Mouse (Mus musculus): Measurements from ENCODE around the gene Chpf2.

Gene Chpf2

DNA sequence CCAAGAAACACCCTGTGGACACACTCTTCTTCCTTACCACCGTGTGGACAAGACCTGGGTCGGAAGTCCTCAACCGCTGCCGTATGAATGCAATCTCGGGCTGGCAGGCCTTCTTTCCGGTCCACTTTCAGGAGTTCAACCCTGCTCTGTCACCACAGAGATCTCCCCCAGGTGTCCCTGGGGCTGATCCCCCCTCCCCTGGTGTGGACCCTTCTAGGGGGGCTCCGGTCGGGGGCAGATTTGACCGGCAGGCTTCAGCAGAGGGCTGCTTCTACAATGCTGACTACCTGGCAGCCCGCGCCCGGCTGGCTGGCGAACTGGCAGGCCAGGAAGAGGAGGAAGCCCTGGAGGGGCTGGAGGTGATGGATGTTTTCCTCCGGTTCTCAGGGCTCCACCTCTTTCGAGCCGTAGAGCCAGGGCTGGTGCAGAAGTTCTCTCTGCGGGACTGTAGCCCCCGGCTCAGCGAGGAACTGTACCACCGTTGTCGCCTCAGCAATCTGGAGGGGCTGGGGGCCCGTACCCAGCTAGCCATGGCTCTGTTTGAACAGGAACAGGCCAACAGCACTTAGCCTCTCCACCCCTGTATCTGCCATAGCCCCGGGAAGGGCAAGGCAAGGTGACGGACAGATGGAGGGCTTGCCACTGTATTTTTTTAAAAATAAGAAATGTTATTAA is 5.4 kb downstream of the Chpf2 start:
- DNase-seq: no peak

DNA sequence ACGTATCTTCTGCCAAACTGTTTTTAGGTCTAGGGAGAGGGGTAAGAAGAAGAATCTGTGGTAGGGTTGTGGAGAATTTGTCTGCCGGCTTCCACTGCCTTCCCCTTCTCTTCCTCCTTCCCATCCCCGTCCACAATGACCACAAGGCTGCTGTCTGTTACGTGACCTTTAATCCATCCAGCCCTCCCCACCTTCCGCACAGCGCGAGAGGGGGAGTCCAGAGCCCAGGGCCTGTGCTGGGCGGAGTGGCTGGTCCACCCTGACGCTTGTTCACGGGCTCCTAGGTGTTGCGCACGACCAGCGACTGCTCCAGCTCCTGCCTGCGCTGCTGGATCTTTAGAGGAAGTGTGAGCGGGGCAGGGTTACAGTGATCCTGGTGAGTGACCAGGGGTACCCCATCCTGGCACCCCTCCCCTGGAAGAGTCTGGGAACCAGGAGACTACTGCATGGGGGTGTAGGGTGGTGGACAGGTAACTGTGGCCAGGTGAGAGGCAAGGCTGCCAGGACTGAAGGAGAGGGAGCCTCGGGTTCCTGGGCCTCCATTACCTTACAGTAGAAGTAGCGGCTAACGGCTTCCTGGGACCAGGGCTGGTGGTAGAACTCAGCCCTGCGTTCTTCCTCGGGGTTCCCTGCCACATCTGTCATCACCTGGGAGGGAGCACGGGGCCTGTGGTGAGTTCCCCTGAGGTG is 6.1 kb downstream of the Chpf2 start:
- DNase-seq: no peak

DNA sequence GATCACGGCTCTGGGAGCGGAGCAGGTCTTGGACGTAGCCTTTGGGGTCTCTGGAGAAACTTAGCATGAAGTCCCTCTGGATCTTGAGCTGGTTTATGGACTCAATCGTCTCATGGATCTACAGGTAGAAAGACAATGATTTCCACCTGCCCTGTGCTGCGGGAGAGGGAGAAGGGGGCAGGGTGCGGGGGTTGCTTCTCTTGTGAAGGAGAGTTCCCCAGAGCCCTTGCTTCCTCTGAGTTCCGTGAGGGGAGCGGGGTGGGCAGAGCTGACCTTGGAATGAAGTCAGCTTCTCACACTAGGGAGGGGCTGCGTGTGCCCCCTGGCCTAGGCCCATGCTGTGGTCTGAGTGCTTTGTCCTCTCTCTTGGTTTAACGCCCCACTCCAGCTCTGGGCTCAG is 6.7 kb downstream of the Chpf2 start:
- no peak for DNase-seq

DNA sequence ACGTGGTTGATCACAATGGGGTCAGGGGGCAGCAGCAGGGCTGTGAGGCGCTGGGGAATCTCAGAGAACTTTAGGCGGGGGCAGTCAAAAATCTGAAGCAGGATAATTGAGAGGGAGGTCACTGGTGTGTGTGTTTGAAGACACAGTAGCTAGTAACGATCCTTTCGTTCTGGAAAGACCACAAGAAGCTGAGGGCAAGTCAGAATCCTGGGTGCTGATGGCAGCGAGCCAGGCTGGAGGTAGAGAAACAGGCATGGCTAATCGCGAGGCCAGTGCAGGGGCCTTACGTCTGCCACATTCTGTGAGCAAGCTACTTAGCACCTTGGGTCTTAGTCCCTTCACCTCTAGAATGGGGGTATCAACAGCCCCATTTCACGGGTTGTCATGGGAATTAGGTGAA is 7.4 kb downstream of the Chpf2 start:
- DNase-seq: no peak

DNA sequence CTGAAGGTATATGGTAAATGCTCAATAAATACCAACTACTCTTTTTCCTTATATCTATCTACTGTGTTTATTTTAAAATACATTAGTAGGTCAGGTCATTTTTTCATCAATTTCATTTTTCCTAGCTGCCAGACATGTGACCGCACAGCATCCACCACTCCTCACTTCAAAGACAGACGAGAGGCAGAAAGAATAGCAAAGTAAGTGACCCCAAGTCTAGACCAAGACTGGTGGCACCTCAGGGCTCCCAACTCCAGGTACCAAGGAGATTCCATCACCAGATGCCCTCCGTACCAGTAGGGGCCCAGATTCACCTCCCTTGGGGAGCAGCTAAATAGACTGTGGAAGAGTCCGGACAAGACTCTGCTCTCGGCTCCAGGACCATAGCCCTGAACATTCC is 7.8 kb downstream of the Chpf2 start:
- DNase-seq: no peak

DNA sequence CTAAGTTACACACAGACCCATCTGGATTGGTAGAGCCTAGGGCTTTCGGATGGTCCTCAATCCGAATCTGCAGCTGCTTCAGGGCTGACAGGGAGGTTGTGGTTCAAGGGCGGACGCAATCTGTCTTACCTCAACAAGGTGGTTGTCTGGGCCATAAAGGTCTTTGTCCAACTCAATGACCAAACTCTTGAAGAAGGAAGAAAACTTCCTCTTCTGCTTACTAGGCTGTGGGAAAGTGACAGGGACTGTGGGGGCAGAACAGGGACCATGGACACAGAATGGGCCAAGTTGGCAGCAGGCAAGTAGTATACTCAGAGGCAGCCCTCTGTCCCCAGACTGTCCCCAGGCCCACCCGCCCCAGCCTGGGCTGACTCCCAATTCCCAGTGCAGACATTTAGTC is 8.7 kb downstream of the Chpf2 start:
- DNase-seq: no peak

DNA sequence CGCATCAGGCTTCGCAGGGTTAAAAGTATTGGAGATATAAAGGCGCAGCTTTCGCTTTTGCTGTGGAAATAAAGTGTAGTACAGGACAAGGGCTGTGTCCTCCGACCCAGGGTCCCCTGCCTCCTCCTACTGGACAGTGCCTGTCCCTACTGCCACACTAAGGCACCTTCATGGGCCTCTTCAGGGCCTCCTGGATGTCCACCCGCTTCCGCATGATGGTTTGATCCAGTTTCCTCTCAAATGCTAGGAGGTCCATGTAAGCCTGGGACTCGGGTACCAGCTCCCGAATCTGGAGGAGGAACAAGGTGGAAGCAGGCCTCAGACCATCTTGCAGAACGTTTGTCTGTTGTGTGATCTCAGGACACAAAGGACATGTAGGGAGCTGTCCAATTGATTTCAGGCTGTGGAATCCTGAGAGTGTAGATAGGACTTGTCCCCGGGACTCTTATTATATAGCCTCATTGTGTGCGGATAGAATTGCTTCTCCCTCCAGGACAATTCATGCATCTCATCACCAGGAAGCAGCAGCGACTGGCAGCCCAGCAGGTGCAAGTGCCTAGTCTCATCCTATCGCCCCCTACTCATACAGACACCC is 9.3 kb downstream of the Chpf2 start:
- no peak for DNase-seq

DNA sequence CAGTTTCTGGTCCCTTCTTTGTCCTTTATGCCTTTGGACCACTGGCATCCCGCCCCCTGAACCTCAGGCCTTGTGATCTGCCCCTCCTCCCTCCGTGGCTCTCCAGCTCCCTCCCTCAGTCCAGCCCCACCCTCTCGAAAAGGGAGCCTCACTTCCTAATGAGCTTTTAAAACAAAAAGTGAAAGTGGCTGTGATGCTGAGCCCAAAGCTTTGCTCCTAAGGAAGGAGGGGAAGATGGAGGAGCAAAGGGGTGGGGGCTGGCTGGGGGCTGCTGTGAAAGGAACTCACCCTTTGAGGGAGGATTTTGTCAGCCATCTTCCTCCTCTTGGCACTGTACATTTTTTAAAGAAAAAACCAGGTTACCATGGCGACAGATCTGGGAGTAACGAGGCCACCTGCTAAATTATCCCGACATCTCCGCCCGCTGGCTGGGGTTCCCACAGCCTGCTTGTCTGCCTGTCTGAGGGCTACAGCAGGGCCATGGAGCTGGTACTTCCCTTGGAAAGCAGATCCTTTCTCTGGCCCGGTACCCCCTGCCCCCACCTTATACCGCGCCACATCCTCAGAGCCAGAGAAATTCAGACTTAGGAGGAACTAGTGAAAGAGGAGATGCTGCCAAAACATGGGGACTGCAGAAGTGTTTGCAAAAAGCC is 10.1 kb downstream of the Chpf2 start:
- DNase-seq: peak; percentile 29 to 32

DNA sequence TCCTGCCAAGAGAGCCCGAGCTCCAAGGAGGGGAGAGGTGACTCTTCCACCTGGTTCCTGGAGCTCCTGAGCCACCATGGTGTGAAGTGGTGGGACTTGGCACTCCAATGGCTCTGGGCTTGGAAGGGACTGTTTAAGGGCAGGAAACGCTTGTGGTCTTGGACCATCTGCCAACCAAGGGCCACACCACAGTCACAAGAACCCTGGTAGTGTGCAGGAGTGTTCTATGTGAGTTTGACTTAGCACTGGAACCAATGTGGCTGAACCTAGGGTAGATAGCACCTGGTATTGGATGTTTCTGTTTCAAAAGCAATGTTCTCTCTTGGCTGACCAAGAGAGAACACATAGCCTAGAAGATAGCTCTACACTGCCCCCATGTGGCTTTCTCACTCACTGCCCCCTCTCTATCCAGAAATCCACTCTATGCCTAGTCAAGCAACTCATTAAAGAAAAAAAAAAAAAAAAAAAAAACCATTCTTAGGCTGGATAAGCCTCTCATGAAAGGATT is 10.7 kb downstream of the Chpf2 start:
- peak; percentile 43 to 73 for DNase-seq

DNA sequence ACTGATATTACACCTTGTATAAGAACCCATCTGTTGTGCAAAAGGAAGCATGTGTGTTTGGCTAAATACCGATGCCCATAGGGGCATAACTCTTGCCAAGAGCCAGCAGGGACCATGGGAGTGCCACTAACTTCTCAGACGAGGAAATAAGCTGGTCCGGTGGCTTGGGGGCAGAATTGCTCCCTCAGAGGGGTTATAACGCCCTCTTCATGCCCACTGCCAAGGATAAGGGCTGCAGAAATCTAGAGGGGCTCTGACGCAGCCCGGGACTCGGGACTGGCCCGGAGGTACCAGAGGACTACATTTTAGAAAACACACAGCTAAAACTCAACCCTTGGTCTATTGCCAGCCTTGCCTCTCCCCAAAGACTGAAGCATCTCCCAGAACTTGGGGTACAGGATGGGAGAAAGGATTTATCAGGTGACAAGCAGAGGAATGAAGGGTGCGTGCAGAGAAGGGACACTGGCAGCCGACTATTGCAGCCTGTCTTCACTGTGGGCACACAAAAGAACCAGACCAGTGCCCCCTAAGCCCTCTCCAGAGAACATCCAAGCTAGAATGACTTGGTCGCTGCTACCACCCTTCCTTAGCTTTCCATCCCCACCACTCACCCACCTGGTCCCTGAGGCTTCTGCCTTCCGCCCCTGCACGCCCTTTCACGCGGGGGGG is 11.5 kb downstream of the Chpf2 start:
- DNase-seq: no peak

DNA sequence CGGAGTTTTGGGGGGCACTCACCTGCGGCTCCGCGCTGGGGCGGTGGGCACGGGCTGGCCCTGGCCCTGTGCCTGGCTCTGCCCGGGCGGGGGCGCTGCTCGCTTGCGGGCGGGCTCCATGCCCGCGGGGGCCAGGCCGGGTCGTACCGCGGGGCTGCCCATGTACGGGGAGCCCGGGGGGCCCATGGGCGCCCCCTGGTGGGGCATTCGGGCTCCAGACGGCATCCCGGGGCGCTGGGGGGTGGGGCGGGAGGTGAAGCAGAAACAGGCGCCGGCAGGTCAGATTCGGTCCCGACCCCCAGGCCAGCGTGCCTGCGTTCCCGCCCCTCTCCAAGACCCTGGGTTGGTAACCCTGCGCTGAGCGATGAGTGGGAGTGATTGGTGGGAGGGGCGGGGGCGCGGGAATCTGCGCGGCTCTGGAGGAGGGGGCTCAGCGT is 12.0 kb downstream of the Chpf2 start:
- peak; percentile 49 to 68 for DNase-seq

DNA sequence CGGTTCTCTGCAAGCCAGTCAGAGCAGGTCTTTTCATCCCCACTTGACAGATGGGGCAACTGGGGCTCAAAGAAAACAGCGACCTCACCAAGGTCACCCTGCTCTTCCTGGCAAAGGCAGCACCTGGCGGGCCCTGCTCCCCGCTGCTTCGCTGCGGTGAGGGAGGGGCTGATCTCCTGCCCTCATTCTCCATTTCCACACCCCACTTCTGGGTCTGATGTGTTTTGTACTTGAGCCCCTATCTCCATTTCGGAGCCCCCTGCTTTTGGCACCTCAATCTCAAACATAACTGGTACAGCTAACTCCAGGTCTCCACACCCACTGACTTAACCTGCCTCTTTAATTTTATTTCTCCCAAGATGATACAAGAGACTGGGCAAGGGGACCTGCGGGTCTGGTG is 12.6 kb downstream of the Chpf2 start:
- DNase-seq: no peak

DNA sequence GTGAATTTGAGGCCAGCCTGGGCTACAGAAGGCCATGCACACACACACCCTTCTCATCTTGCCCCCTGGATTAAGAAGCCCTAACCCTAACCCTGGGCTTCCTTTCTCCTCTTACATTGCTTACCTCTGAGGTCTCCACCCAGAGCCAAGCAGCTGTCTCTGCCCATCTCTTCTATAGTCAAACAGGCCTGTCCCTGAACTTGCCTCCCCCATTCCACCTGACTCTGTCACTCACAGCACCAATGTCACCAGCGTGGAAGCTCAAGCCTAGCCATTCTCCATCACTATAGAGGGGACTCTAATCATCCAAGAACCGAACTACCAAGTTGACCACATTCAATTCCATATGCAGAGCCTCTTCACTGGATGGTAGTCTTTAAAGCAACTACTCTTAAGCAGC is 13.7 kb downstream of the Chpf2 start:
- DNase-seq: no peak

DNA sequence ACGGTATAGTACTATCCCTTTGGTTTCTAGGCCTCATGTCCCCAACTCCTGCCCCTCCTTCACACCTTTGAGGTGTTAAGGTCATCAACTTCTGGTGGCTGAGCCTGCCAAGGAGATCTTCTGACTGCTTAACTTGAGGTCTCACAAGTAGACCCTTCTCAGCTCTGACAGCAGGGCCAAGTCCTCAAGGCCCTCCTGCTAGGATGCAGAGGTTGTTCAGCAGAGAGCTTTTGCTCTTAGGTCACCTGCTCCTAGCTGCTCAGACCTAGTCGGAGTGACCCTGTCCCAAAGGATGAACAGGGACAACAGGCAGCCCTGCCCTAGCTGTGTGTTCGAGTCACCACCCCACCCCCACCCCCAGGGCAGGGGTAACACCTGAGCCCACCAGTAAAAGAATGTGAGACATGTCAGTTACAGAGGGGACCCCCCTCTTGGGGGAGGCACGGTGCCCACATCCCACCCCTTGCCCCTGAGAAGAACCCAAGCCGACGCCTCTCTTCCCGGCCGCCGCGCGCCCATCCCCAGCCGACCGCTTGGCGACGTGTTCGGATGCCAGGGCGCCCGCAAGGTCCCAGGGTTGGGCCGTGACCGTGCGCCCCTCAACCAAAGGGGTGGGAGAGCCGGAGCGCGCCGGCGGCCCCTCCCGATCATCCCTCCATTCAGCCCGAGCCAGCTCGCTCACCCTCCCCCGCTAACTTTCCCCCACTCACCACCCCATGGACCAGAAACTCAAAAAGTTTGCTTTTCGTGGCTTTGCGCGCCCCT is 14.7 kb downstream of the Chpf2 start:
- no peak for DNase-seq

DNA sequence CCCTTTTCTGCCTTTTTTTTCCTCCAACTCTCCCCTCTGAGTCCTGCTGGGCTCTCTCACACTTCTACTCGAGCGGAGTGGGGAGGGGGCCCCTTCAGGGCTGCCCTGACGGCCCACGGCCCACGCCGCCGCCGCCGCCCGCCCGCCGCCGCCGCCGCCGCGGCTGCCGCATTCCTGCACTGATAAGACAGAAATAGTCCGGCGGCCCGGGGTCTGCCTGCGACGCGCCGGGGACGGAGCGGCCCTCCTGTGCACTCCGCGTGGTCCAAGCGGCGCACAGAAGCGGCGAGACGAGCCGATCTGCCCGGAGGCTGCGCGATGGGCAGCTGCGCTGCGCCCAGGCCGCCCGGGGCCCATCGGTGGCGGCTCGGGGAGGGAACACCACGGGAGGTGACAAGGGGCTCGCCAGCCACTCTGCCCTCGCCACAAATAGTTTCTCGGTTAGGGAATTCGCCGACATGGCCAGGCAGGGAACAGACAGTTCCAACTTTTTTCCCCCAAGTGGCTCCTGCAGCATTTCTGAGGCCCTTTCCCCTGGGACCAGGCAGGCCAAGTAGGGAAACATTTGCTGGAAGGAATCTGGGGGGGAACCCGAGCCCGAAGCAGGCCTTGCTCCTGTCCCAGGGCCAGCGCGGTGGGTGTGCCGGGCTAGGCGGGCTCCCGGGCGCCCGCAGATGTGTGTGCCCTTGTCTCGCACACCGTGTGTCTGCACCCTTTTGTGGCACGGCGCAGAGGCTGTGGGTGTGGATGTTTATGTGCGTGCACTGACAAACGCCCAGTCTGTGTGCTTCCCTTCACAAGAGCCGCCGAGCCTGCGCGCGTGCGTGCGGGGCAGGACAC is 15.6 kb downstream of the Chpf2 start:
- no peak for DNase-seq

DNA sequence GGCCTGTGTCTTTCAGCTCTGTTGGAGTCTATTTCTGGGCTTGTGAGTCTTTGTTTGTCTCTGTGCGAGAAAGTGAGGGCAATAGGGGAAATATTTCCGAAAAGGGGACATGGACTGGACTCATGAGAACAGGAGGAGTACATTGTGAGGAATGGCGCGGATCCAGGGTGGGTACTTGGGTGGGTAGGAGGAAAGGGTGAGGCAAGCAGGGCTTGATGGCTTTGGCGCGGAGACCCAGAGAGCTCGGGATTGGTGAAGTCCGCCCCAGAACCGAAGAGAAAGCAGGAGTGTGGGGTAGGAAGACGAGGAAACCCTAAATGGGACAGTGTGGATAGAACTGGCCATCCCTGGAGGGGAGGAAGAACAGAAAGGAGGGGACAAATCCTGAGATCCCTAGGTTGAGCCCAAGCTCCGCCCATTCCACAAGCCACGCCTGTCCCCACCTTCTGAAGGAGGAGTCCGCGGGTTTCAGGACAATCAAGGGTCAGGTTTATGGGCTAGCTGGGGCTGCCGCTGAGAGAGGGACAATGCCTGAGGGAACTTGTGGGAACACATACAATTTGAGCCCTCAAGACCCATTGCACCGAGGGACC is 16.3 kb downstream of the Chpf2 start:
- DNase-seq: peak in 1 of 2 experiments; percentile 45

DNA sequence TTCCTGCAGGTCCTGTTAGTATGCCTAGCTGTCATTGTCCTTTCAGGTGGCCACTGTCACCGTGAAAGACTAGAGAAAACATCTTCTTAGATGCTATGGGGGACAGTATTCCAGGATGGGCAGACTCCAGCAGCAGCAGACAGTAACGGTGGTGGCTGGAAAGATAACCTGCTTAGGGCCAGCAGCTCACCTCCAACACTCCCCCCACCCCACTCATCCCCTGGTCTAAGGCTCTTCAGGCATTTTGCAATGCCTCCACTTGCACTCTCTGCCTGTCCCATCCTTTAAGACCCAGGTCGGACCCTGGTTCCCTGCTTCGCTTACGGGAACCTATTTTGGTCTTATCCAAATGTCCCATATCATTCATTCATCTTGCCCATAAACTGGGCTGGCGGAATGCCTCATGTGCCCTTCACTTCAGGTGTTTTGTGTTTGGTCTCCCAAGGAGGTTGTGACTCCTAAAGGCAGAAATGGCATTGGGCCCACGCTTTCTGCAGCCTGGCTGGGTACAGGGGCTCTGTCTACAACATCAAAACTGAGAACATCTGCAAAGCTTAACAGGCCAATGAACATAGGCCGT is 17.0 kb downstream of the Chpf2 start:
- DNase-seq: no peak

DNA sequence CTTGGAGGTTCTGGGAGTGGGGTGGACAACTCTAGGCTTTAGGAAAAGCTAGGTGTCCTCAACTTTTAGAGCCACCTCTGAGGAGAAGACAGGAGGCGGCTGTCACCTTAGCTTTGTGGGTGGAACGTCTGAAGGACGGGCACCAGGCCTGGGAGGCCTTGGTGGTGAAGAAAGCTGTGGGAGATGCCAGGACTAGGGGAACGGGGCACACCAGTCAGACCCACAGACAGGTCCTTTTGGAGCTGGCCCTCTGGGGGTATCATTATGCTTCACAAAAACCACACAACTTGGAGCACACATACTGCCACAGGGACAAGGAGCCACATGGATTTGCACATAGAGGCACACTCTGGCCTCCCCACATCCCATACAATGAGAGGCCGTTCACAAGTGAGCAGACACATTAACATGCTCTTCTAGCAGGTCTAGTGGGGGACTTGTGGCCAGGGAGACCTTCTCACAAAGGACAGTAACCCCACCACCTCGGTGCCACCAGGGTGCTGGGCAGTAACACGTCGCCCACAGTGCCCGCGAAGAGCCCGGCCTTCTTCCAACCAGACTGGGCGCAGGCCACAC is 17.6 kb downstream of the Chpf2 start:
- DNase-seq: no peak

DNA sequence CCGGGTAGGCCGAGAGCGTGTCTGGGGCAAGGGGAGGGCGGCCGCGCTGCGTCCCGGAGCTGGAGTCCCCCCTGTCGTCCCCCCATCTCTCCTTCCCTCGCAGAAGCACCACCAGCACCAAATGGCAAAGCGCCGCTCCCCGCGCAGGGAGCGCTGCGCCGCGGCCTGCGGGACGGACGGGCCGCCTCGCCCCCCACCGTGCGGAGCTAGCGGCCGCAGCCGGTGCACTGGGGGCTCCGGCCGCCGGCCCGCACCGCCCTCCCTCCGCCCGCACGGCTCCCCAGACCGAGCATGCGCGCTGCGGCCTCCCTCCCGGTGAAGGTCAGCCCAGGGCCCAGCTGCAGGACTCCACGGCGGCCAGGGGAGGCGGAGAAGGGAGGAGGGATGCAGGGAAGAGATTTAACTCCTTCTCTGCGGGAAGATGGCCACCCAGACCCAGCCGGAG is 18.1 kb downstream of the Chpf2 start:
- DNase-seq: no peak

Data from spleen, adult 18-20 months (tissue).